Comparison of ENCODE assay signal across 18 mouse cellular contexts in the genomic region with DNA sequence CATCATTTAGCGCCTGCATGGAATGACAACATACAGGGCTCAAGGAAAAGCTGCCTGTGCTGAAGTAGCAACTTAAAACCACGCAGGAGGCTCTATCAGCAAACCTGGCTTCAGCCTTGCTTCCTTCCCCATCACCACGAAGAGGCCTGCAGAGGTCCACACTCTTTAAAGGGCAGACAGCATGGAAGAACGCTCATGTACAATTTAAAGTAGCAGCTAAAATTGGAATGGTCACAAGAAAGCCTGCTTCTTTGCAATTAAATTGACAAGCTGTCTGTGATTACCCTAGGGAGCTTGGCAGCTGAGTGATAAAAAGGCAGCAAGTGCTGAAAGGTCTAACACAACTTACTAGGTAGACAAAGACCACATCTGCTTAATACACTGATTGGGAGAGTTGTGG.
DNase-seq lines count a peak whose midpoint lies in the region; ATAC-seq lines count a peak whose summit lies in the region.
"Had no signal": no experiment of that assay in that cellular context is flagged by ENCODE, and none has a peak within 500 bp of the region (broad histone marks: within the 10 kb centered on the region; RNA-seq: fewer than 3 reads in every experiment).

No protein-coding gene starts in this region.

- no peaks in the 10 kb centered on the region for H3K36me3 ChIP-seq in midbrain, embryonic 12.5 days
- no peaks in the 10 kb centered on the region for H3K36me3 ChIP-seq in midbrain, embryonic 15.5 days (replicated peaks)
- no peaks in the 10 kb centered on the region for H3K36me3 ChIP-seq in embryonic facial prominence, embryonic 14.5 days (ENCODE audit: control insufficient read depth, insufficient read depth, low read length)
- no peaks in the 10 kb centered on the region for H3K36me3 ChIP-seq in heart, embryonic 12.5 days
- H3K36me3 ChIP-seq in midbrain, embryonic 14.5 days (ENCODE audit: control insufficient read depth, insufficient read depth, low read length), result no peaks in the 10 kb centered on the region
- H3K36me3 ChIP-seq: embryonic facial prominence, embryonic 13.5 days had no signal

- peak; percentile 35; the same call in 1 of the 2 replicates for ATAC-seq in midbrain, embryonic 12.5 days (ENCODE audit: low FRiP score, low read depth)
- no peak for ATAC-seq in midbrain, embryonic 15.5 days (replicated peaks)
- no peak for ATAC-seq in embryonic facial prominence, embryonic 14.5 days (ENCODE audit: low read depth)
- ATAC-seq in heart, embryonic 12.5 days (ENCODE audit: insufficient number of reproducible peaks, low FRiP score), result peak; percentile 71
- no peak for ATAC-seq in midbrain, embryonic 14.5 days (ENCODE audit: low FRiP score, low TSS enrichment)

- no peaks in the 10 kb centered on the region for H3K9me3 ChIP-seq in midbrain, embryonic 12.5 days
- no peaks in the 10 kb centered on the region for H3K9me3 ChIP-seq in midbrain, embryonic 15.5 days
- no peaks in the 10 kb centered on the region for H3K9me3 ChIP-seq in embryonic facial prominence, embryonic 14.5 days (ENCODE audit: control insufficient read depth, low read length)
- no peaks in the 10 kb centered on the region for H3K9me3 ChIP-seq in heart, embryonic 12.5 days (replicated peaks)
- H3K9me3 ChIP-seq in midbrain, embryonic 14.5 days (ENCODE audit: control insufficient read depth, low read length), result no peaks in the 10 kb centered on the region
- H3K9me3 ChIP-seq: embryonic facial prominence, embryonic 13.5 days had no signal

- H3K27ac ChIP-seq in midbrain, embryonic 12.5 days (replicated peaks), result no peak overlapping the region; the same call in 1 of the 2 replicates
- no peak overlapping the region for H3K27ac ChIP-seq in midbrain, embryonic 15.5 days
- H3K27ac ChIP-seq in embryonic facial prominence, embryonic 14.5 days (replicated peaks; ENCODE audit: low read depth, low read length), result no peak overlapping the region
- peak overlapping the region; percentile 84 for H3K27ac ChIP-seq in heart, embryonic 12.5 days (ENCODE audit: poor library complexity, severe bottlenecking)
- 0 out of 2 replicates have a peak overlapping the region, but pooled peaks have one; percentile 32 for H3K27ac ChIP-seq in midbrain, embryonic 14.5 days (replicated peaks; ENCODE audit: low read depth, low read length)
- H3K27ac ChIP-seq: embryonic facial prominence, embryonic 13.5 days had no signal

- H3K9ac ChIP-seq in midbrain, embryonic 12.5 days (replicated peaks), result no peak overlapping the region
- H3K9ac ChIP-seq in midbrain, embryonic 15.5 days, result no peak overlapping the region
- no peak overlapping the region for H3K9ac ChIP-seq in embryonic facial prominence, embryonic 14.5 days (ENCODE audit: low read depth, low read length)
- no peak overlapping the region for H3K9ac ChIP-seq in heart, embryonic 12.5 days
- H3K9ac ChIP-seq in midbrain, embryonic 14.5 days (replicated peaks; ENCODE audit: low read length), result no peak overlapping the region
- H3K9ac ChIP-seq: embryonic facial prominence, embryonic 13.5 days; lung, embryonic 14.5 days had no signal

- no peak overlapping the region for H3K4me3 ChIP-seq in midbrain, embryonic 12.5 days
- H3K4me3 ChIP-seq in midbrain, embryonic 15.5 days, result no peak overlapping the region
- H3K4me3 ChIP-seq in embryonic facial prominence, embryonic 14.5 days (ENCODE audit: low read depth, low read length), result no peak overlapping the region
- H3K4me3 ChIP-seq in heart, embryonic 12.5 days, result no peak overlapping the region
- no peak overlapping the region for H3K4me3 ChIP-seq in midbrain, embryonic 14.5 days (replicated peaks; ENCODE audit: low read depth, low read length)
- H3K4me3 ChIP-seq: embryonic facial prominence, embryonic 13.5 days had no signal

- no peak overlapping the region for H3K4me2 ChIP-seq in midbrain, embryonic 12.5 days (replicated peaks)
- no peak overlapping the region for H3K4me2 ChIP-seq in midbrain, embryonic 15.5 days
- H3K4me2 ChIP-seq in embryonic facial prominence, embryonic 14.5 days (ENCODE audit: low read depth, low read length), result no peak overlapping the region
- peak overlapping the region; percentile 29 for H3K4me2 ChIP-seq in heart, embryonic 12.5 days
- H3K4me2 ChIP-seq in midbrain, embryonic 14.5 days (ENCODE audit: low read length), result no peak overlapping the region
- H3K4me2 ChIP-seq: embryonic facial prominence, embryonic 13.5 days; lung, embryonic 14.5 days had no signal

- H3K27me3 ChIP-seq in midbrain, embryonic 12.5 days, result no peaks in the 10 kb centered on the region
- H3K27me3 ChIP-seq in midbrain, embryonic 15.5 days (replicated peaks), result no peaks in the 10 kb centered on the region
- no peaks in the 10 kb centered on the region for H3K27me3 ChIP-seq in embryonic facial prominence, embryonic 14.5 days (replicated peaks; ENCODE audit: control insufficient read depth, insufficient read depth, low read length)
- H3K27me3 ChIP-seq in heart, embryonic 12.5 days (replicated peaks), result no peaks in the 10 kb centered on the region
- H3K27me3 ChIP-seq in midbrain, embryonic 14.5 days (ENCODE audit: control insufficient read depth, insufficient read depth, low read length), result no peaks in the 10 kb centered on the region

- H3K4me1 ChIP-seq in midbrain, embryonic 12.5 days, result peaks cover 6% of the 10 kb centered on the region; the same call in 1 of the 2 replicates
- 0 out of 2 replicates have a peak, but pooled peaks cover 4% of the 10 kb centered on the region for H3K4me1 ChIP-seq in midbrain, embryonic 15.5 days
- H3K4me1 ChIP-seq in embryonic facial prominence, embryonic 14.5 days (ENCODE audit: control insufficient read depth, insufficient read depth, low read length), result peaks cover 16% of the 10 kb centered on the region; the same call in 1 of the 2 replicates
- H3K4me1 ChIP-seq in heart, embryonic 12.5 days (replicated peaks), result peaks cover 20% of the 10 kb centered on the region
- H3K4me1 ChIP-seq in midbrain, embryonic 14.5 days (ENCODE audit: control insufficient read depth, insufficient read depth, low read length), result peaks cover 10% of the 10 kb centered on the region; the same call in 1 of the 2 replicates

- DNase-seq in embryonic facial prominence, embryonic 14.5 days (ENCODE audit: low spot score), result peak; percentile 27
- peak; percentile 33 for DNase-seq in midbrain, embryonic 14.5 days
- DNase-seq in retina, postnatal 1 day, result no peak
- no peak for DNase-seq in ovary, postnatal 36 days (ENCODE audit: low spot score)
- no peak for DNase-seq in adrenal gland, adult 2 months
- DNase-seq: adrenal gland, postnatal 25 days; cerebellum, postnatal 14 days; gastrocnemius, postnatal 36 days; kidney, adult 2 months; kidney, postnatal 25 days; layer of hippocampus, adult 9-11 months; liver; lung, embryonic 14.5 days; right cerebral cortex, postnatal 14 days had no signal

- WGBS in midbrain, embryonic 12.5 days, result 57% methylated on average over 4 of the region's 4 CpGs
- 54% methylated on average over 4 of the region's 4 CpGs for WGBS in midbrain, embryonic 15.5 days
- WGBS in embryonic facial prominence, embryonic 14.5 days, result 31% methylated on average over 4 of the region's 4 CpGs
- 13% methylated on average over 4 of the region's 4 CpGs for WGBS in heart, embryonic 12.5 days
- 48% methylated on average over 4 of the region's 4 CpGs for WGBS in midbrain, embryonic 14.5 days

Comparison
In these comparisons a context has a peak if more than half of its experiments do, and no peak if none do; other contexts are left out.
1. ATAC-seq: peak in midbrain, embryonic 12.5 days (single experiment) and heart, embryonic 12.5 days (single experiment); none in midbrain, embryonic 15.5 days (single experiment), embryonic facial prominence, embryonic 14.5 days (single experiment) and midbrain, embryonic 14.5 days (single experiment).
2. H3K27ac ChIP-seq: peak in heart, embryonic 12.5 days (single experiment) and midbrain, embryonic 14.5 days (single experiment); none in midbrain, embryonic 12.5 days (single experiment), midbrain, embryonic 15.5 days (single experiment) and embryonic facial prominence, embryonic 14.5 days (single experiment).
3. DNase-seq: peak in embryonic facial prominence, embryonic 14.5 days (single experiment) and midbrain, embryonic 14.5 days (single experiment); none in retina, postnatal 1 day (single experiment), ovary, postnatal 36 days (single experiment) and adrenal gland, adult 2 months (single experiment).